Mouse (Mus musculus): Measurements from ENCODE around the gene Unc13d. TPM values are rescaled to one million over a fixed set of nuclear protein-coding genes. Genes with fewer than 3 reads are reported as not detected.
"Not testable (repeated sequence)": the region's sequence is repeated elsewhere in the genome, so short reads cannot be mapped to it uniquely, and the experiment has no call there.

The Unc13d gene
- polyA plus RNA-seq, 1 experiment from 2014 or later: 44.8 TPM

DNA sequence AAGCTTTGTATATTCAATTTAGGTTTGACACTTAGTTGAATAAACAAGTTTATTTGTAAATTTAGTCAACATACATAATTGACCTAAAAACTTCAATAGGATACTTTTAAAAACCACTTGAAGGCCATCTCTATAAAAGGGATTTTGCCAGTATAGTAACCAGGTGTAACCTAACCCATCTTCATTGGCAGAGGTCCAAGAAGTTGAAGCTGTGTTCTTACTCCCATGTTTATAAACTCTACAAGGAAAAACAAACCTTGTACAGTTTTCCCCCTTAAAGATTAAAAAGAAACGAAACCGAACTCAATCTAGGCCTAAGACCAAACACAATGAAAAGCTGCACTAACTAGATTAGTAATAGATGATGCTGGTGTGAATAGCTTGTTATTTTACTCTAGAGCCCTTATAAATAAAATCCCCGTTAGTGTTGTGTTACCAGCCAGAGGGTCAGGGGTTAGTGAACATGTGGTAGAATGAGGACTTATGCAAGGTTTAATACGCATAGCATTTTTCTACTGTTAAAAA, 55.4 kb downstream of the Unc13d start:
- H3K36me3 ChIP-seq (ENCODE audit: control insufficient read depth, insufficient read depth, low read length): peaks cover 7% of the 10 kb centered on the region; the same call in 1 of the 2 replicates
- peak overlapping the region; percentile 38 for H3K4me3 ChIP-seq (ENCODE audit: low read depth, low read length)
- peak overlapping the region; percentile 65 for H3K4me2 ChIP-seq
- DNase-seq (ENCODE audit: low spot score): no peak
- peak overlapping the region; percentile 50; the same call in 1 of the 2 replicates for H3K9ac ChIP-seq (ENCODE audit: low read depth, low read length)
- no peaks in the 10 kb centered on the region for H3K27me3 ChIP-seq (replicated peaks; ENCODE audit: control insufficient read depth, insufficient read depth, low read length)
- no peak for ATAC-seq (replicated peaks; ENCODE audit: low FRiP score)
- H3K4me1 ChIP-seq (replicated peaks; ENCODE audit: control insufficient read depth, insufficient read depth, low read length): peaks cover 8% of the 10 kb centered on the region; the same call in 1 of the 2 replicates
- H3K27ac ChIP-seq (ENCODE audit: low read depth, low read length): no peak overlapping the region; the same call in 1 of the 2 replicates
- WGBS: 77% methylated on average over 4 of the region's 4 CpGs
- H3K9me3 ChIP-seq (ENCODE audit: control insufficient read depth, low read length): no peaks in the 10 kb centered on the region

DNA sequence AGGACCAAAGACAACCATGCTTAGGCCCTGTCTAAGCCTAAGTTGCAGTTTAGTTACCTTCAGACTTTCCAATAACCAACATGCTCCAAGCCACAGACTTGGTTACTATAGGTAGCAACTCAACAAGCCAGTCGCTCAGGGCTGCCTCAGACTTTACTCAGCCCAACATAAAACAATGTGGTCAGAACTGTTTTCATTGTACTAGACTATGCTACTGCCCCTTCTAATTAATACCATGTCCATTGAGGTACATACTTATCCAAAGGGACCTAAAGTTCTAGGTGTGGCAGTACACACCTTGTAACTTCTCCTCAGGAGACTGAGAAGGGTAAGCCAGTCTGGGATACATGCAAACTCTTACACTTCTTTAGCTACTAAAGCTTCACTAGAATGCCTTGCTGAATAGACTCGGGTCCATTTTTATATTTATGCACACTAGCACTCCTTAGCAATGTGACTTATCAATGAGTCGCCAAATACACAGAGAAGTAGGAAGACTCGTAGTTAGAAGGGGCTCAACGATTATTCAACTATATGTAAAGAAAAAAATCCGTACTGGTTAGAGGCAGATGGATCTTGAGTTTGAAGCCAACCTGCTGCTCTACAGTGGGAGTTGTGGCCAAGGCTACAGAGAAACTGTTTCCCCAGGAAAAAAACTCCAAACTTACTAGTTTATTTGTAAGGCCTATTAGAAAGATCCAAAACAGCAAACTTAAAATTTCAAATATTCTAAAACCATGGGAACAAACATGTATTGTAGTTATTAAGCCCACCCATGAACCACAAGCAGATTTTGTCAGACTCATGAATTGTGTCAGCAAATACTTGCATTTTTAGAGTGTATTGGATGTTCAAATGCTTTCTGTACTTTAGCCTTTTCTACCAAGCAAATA, 56.2 kb downstream of the Unc13d start:
- Histone ChIP-seq H3K4me3 (ENCODE audit: low read depth, low read length) (0 out of 2 replicates have a peak overlapping the region, but pooled peaks have one; percentile 3), H3K4me1 (replicated peaks; ENCODE audit: control insufficient read depth, insufficient read depth, low read length) (peaks cover 8% of the 10 kb centered on the region; the same call in 1 of the 2 replicates), H3K9me3 (ENCODE audit: control insufficient read depth, low read length) (no peaks in the 10 kb centered on the region), H3K4me2 (no peak overlapping the region; the same call in 1 of the 2 replicates), H3K27me3 (replicated peaks; ENCODE audit: control insufficient read depth, insufficient read depth, low read length) (no peaks in the 10 kb centered on the region), H3K9ac (ENCODE audit: low read depth, low read length) (no peak overlapping the region), H3K36me3 (ENCODE audit: control insufficient read depth, insufficient read depth, low read length) (peaks cover 7% of the 10 kb centered on the region; the same call in 1 of the 2 replicates), H3K27ac (ENCODE audit: low read depth, low read length) (no peak overlapping the region)
- DNase-seq (ENCODE audit: low spot score) (no peak), ATAC-seq (replicated peaks; ENCODE audit: low FRiP score) (no peak)
- WGBS: 68% methylated on average over 6 of the region's 6 CpGs

DNA sequence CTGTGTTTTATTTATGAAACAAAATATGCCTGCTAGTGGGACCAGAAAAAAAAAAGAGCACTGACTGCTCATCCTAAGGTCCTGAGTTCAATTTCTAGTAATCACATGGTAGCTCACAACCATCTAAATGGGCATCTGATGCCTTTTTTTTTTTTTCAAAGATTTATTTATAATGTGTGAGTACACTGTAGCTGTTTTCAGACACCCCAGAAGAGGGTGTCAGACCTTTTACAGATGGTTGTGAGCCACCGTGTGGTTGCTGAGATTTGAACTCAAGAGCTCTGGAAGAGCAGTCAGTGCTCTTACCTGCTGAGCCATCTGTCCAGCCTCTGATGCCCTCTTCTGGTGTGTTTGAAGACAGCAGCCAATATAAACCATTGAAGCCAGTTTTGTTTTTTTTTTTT, 57.2 kb downstream of the Unc13d start:
- WGBS: 28% methylated on average over 1 of the region's 1 CpGs
- Histone ChIP-seq H3K27me3 (replicated peaks; ENCODE audit: control insufficient read depth, insufficient read depth, low read length) (no peaks in the 10 kb centered on the region), H3K4me3 (ENCODE audit: low read depth, low read length) (no peak overlapping the region), H3K27ac (ENCODE audit: low read depth, low read length) (no peak overlapping the region), H3K4me1 (replicated peaks; ENCODE audit: control insufficient read depth, insufficient read depth, low read length) (peaks cover 8% of the 10 kb centered on the region; the same call in 1 of the 2 replicates), H3K4me2 (no peak overlapping the region), H3K36me3 (ENCODE audit: control insufficient read depth, insufficient read depth, low read length) (peaks cover 7% of the 10 kb centered on the region; the same call in 1 of the 2 replicates), H3K9me3 (ENCODE audit: control insufficient read depth, low read length) (no peaks in the 10 kb centered on the region), H3K9ac (ENCODE audit: low read depth, low read length) (no peak overlapping the region)
- DNase-seq (ENCODE audit: low spot score): no peak
- ATAC-seq (replicated peaks; ENCODE audit: low FRiP score): no peak

DNA sequence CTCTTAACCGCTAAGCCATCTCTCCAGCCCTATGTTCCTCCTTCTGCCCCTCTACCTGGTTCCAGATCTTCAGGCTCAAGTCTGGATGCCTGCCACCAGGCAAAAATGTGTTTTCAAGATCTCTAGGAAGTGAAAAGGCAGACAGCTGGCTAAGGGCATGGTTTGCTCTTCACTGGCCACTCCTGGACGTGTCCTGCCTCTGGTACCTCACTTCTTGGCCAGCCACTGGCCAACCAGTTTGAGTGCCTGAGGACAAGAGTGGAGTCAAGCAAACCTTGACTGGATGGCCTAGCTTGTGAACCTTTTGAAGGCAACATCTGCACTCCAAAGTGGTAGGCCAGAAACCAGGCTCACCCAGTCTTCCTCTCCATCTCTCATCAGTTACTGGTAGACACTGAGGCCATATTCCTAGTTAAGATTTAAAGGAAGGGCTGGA, 57.8 kb downstream of the Unc13d start:
- 73% methylated on average over 2 of the region's 2 CpGs for WGBS
- Histone ChIP-seq H3K27ac (ENCODE audit: low read depth, low read length) (no peak overlapping the region), H3K9me3 (ENCODE audit: control insufficient read depth, low read length) (no peaks in the 10 kb centered on the region), H3K27me3 (replicated peaks; ENCODE audit: control insufficient read depth, insufficient read depth, low read length) (no peaks in the 10 kb centered on the region), H3K4me3 (ENCODE audit: low read depth, low read length) (no peak overlapping the region), H3K4me1 (replicated peaks; ENCODE audit: control insufficient read depth, insufficient read depth, low read length) (peaks cover 11% of the 10 kb centered on the region), H3K9ac (ENCODE audit: low read depth, low read length) (no peak overlapping the region), H3K4me2 (no peak overlapping the region), H3K36me3 (ENCODE audit: control insufficient read depth, insufficient read depth, low read length) (peaks cover 7% of the 10 kb centered on the region; the same call in 1 of the 2 replicates)
- DNase-seq (ENCODE audit: low spot score) (no peak), ATAC-seq (replicated peaks; ENCODE audit: low FRiP score) (no peak)

DNA sequence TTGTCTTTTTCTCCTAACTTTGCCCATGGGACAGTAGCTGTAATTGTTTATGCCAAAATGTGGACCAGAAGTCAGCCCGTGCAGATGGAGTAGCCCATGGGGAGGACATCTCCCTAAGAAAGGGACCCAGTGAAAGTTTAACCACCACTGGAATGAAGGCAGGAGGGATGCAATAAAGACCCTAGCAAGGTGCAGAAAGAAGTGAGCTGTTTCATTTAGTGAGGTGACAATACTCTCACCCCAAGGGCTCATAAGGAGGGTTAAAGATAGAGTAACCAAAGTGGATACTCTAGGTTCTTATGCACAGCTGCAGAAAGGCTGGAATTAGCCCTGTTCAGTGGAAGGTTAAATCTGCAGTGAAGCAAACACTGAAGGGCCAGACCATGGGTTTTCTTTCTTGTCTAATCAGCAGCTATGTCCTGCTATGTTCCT, 58.4 kb downstream of the Unc13d start:
- H3K27me3 ChIP-seq (replicated peaks; ENCODE audit: control insufficient read depth, insufficient read depth, low read length): no peaks in the 10 kb centered on the region
- H3K9me3 ChIP-seq (ENCODE audit: control insufficient read depth, low read length): no peaks in the 10 kb centered on the region
- no peak overlapping the region for H3K27ac ChIP-seq (ENCODE audit: low read depth, low read length)
- H3K9ac ChIP-seq (ENCODE audit: low read depth, low read length): no peak overlapping the region
- peaks cover 7% of the 10 kb centered on the region; the same call in 1 of the 2 replicates for H3K36me3 ChIP-seq (ENCODE audit: control insufficient read depth, insufficient read depth, low read length)
- no peak overlapping the region for H3K4me3 ChIP-seq (ENCODE audit: low read depth, low read length)
- ATAC-seq (replicated peaks; ENCODE audit: low FRiP score): no peak
- WGBS: 83% methylated on average over 1 of the region's 1 CpGs
- no peak overlapping the region for H3K4me2 ChIP-seq
- peaks cover 13% of the 10 kb centered on the region for H3K4me1 ChIP-seq (replicated peaks; ENCODE audit: control insufficient read depth, insufficient read depth, low read length)
- DNase-seq (ENCODE audit: low spot score): no peak

DNA sequence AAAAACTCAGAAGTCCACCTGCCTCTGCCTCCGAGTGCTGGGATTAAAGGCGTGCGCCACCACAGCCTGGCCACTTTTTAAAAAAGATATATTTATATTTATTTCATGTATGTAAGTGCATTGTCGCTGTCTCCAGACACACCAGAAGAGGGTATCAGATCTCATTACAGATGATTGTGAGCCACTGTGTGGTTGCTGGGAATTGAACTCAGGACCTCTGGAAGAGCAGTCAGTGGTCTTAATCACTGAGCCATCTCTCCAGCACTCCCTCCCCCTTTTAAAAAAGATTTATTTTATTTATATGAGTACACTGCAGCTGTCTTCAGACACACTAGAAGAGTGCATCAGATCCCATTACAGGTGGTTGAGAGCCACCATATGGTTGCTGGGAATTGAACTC, 58.9 kb downstream of the Unc13d start:
- not testable (repeated sequence) for H3K4me3 ChIP-seq (ENCODE audit: low read depth, low read length); H3K9me3 ChIP-seq (ENCODE audit: control insufficient read depth, low read length); H3K36me3 ChIP-seq (ENCODE audit: control insufficient read depth, insufficient read depth, low read length); DNase-seq (ENCODE audit: low spot score); H3K27ac ChIP-seq (ENCODE audit: low read depth, low read length); H3K9ac ChIP-seq (ENCODE audit: low read depth, low read length); H3K4me2 ChIP-seq; H3K27me3 ChIP-seq (replicated peaks; ENCODE audit: control insufficient read depth, insufficient read depth, low read length); ATAC-seq (replicated peaks; ENCODE audit: low FRiP score)
- 92% methylated on average over 4 of the region's 4 CpGs for WGBS
- peaks cover 13% of the 10 kb centered on the region for H3K4me1 ChIP-seq (replicated peaks; ENCODE audit: control insufficient read depth, insufficient read depth, low read length)

DNA sequence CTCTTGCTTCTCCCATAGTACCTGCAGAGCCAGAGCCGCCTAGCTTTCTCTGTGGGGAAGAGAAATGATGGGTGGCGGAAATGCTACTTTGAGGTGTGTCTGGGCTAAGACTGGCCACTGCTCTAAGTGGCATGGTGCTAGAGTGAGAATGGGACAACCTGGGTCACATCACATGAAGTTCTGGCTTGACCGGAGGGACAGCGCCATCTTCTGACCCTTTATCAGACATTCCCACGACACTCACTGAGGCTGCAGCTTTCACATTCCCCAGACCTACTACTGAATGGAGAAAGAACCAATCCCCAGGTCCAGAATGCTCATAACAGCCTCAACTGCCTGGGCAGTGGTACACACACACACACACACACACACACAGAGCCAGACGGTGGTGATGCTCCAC, 59.7 kb downstream of the Unc13d start:
- H3K9me3 ChIP-seq (ENCODE audit: control insufficient read depth, low read length): no peaks in the 10 kb centered on the region
- peaks cover 4% of the 10 kb centered on the region; the same call in 1 of the 2 replicates for H3K36me3 ChIP-seq (ENCODE audit: control insufficient read depth, insufficient read depth, low read length)
- DNase-seq (ENCODE audit: low spot score): no peak
- H3K4me3 ChIP-seq (ENCODE audit: low read depth, low read length): no peak overlapping the region
- H3K9ac ChIP-seq (ENCODE audit: low read depth, low read length): no peak overlapping the region
- 33% methylated on average over 6 of the region's 6 CpGs for WGBS
- H3K27me3 ChIP-seq (replicated peaks; ENCODE audit: control insufficient read depth, insufficient read depth, low read length): no peaks in the 10 kb centered on the region
- no peak overlapping the region for H3K4me2 ChIP-seq
- H3K27ac ChIP-seq (ENCODE audit: low read depth, low read length): no peak overlapping the region
- peak; percentile 52 for ATAC-seq (replicated peaks; ENCODE audit: low FRiP score)
- peaks cover 15% of the 10 kb centered on the region for H3K4me1 ChIP-seq (replicated peaks; ENCODE audit: control insufficient read depth, insufficient read depth, low read length)

DNA sequence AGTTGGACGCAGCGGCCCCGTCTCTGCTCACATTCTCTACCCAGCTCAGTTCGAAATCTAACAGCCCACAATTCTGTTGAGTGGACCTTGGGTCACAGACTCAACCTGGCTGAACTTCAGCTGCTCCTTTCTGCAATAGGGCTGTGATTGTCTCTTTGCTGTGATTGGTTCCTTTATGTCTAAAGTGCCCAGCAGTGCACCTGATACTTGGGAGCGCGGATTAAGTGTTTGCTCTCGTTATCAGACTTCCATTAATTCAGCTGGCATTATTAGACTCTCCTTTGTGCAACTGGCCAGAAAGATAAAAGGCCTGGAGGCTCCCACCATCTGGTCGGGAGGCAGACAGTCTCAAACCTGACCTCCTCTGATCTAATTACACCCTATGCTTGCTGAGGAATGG, 62.9 kb downstream of the Unc13d start:
- no peak overlapping the region for H3K4me2 ChIP-seq
- no peaks in the 10 kb centered on the region for H3K9me3 ChIP-seq (ENCODE audit: control insufficient read depth, low read length)
- 53% methylated on average over 8 of the region's 8 CpGs for WGBS
- H3K9ac ChIP-seq (ENCODE audit: low read depth, low read length): no peak overlapping the region
- DNase-seq (ENCODE audit: low spot score) (peak; percentile 31), ATAC-seq (replicated peaks; ENCODE audit: low FRiP score) (no peak; the same call in 1 of the 2 replicates)
- no peak overlapping the region for H3K27ac ChIP-seq (ENCODE audit: low read depth, low read length)
- H3K27me3 ChIP-seq (replicated peaks; ENCODE audit: control insufficient read depth, insufficient read depth, low read length): no peaks in the 10 kb centered on the region
- peaks cover 9% of the 10 kb centered on the region; the same call in 1 of the 2 replicates for H3K36me3 ChIP-seq (ENCODE audit: control insufficient read depth, insufficient read depth, low read length)
- H3K4me3 ChIP-seq (ENCODE audit: low read depth, low read length): no peak overlapping the region
- H3K4me1 ChIP-seq (replicated peaks; ENCODE audit: control insufficient read depth, insufficient read depth, low read length): peaks cover 26% of the 10 kb centered on the region

Data from liver, embryonic 11.5 days (tissue).